Mouse (Mus musculus) T-helper 1 cell (primary cell): ENCODE results near the gene Myo1d.

Experiments
- in situ Hi-C: fragments of 300-600 bp; cut with MboI, MseI; formaldehyde crosslinking; loops from one replicate; pipeline ENCODE4 v1.15.1; 2025; ENCODE audit warnings: high pct_unique_total_duplicates

Myo1d gene

DNA sequence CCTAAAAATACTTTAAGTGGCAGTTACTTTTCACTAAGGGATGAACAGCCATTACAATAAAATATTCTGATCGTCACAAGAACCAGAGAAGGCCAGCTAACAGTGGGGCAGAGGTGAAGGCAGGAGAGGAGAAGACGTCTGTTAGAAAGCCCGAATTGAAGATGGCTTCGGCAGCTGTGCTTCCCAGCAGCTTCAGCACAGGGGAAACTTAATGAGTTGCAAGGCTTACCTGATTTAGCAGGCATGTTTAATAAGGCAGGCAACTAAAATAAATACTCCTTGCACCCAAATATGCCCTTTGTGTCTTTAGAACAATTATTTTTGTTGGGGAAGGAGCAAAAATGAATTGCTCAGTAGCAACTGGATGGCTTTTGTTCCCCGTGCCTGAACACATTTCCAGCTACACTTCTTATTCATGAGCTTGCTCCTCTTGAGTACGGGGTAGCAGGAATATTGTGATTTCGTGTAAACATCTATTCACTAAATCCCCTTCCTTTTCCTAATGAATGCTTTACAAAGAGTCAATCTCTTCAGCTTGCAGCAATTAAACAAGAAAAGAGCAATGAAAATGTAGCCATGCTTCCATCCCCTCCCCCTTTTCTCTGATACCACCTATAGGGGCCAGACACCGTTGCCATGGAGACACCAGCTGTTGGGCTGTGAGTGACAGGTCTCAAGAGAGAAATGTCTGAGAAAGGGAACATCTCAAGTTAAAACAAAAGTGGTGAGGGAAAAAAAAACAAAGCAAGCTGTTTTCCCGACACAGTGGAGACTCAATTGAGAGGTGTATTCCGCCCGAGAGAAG is 157.4 kb downstream of the Myo1d start:
- in situ Hi-C loops, result no loop called here

DNA sequence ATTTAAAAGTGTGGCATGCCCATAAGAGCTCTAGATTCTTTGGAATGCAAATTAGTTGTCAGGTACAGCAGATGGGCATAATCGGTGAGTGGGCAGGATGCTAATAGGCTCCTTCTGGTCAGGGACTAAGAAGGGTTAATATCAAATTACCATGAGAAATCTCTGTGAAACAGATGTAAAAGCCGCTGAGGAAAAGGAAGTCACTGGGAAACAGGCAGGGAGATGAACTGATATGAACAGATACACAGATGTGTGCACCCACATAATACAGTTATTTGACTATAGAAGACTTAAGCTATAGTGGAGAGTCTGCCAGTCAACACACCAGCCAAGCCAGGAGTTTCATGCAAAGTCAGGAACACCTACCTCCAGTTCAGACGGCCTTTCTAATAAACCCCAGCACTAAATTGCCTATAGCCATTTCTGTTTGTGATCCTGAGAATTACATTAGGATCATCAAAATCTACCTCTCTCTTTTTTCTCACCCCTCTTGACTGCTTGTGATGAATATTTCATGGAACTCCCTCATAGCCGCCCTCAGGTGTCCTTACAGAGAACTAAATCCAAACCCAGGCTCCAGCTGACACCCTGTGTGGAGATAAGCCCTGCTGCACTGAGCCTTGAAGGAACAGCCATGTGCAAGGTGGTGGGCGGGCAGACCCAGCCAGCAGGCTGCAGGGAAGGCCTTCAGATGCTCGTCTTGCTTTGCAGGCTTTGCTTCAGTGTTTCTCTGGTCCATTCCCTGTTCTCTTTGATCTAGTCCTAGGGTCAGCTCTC is 164.7 kb downstream of the Myo1d start:
- in situ Hi-C loops, result no loop called here

GRCm38 (mm10) chr11:80614418-80614817 is 165.4 kb downstream of the Myo1d start:
- in situ Hi-C loops, result no loop called here

DNA sequence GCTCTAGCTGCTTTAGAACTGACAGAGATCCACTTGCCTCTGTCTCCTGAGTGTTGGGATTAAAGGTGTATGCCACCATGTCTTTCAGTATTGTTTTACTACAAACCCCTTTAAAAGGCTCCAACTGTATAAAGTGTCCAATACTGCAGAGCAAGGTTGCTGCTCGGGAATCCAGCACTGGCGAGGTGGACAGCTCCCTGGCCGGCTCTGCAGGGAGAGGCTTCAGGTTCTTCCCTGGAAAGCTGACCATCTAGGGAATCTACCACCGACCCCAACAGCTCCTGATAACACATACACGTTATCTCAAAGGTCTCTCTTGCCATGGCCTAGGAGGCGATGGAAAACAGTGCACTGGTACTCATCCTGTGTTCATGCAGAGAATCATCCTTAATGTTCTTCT is 166.3 kb downstream of the Myo1d start:
- in situ Hi-C loops, result no loop called here

DNA sequence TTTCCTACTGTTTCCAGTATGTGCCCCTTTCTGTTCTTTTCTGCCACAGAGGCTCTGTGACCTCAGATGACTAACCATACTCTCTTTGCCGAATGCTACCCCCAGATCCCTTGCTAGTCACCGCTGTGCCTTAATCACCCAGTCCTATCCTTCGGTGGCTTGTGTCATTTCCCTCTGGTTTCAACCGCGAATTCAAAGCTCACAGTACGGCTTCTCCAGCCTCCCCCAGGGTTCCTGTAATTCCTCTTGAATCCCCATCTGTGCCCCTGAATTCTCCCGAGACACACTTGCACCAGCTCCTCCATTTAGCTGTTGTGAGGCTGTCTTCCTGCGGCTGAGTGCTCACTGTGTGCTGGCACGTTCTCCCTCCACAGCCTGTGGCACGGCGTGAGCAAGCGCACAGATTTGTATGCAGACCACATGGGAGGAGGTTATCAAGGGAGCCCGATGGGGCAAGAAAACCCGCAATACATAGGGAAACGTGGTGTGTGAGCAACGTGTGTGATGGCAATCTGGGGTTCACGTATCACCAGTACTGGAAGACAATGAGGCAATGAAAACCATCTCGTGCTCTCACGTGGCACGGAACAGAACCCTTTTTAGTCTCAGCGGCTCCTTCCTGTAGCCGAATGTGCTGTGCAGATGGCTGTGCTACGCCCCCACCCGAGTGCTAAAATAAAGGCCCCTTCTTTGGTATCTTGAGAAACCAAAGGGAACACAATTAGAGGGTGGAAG is 177.0 kb downstream of the Myo1d start:
- in situ Hi-C loops, result no loop called here

GRCm38 (mm10) chr11:80602041-80602458 is 177.8 kb downstream of the Myo1d start:
- in situ Hi-C loops, result no loop called here

DNA sequence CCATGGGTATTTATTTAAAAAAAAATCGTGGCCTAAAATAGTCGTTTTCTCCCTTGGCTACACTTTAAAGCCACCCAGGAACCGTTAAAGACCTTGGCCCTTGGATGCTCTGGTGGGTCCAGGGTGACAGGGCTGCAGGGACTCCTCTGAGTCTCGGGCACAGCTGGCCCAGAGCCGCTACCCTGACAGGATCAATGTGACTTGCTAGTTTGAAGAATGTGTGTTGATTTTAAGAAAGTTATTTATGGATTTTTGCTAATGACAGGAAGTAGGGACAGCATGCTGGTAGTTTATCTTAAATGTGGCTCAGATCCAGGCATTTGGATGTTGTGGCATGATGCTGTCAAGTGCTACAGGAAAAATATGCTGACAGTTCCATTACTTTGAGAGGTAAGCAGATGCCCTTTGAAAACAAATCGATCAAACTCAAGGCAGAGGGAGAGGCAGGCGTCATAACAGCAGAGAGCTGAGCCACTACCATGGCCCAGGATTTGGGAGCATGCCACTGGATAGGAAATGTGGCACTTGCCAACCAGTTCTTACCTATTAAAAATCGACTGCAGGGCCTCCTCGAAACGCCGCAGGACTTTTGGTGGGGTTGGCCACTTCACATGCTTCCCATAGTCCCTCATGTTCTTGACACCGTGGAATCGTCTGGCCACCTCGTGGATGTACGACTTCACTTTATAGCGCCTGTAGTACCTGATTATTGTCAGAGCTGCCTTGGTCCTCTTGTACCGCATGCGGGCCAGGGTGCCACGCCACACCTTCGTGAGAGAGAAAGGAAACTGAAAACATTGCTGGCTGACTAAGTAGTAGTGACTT is 178.6 kb downstream of the Myo1d start:
- in situ Hi-C loops, result no loop called here

DNA sequence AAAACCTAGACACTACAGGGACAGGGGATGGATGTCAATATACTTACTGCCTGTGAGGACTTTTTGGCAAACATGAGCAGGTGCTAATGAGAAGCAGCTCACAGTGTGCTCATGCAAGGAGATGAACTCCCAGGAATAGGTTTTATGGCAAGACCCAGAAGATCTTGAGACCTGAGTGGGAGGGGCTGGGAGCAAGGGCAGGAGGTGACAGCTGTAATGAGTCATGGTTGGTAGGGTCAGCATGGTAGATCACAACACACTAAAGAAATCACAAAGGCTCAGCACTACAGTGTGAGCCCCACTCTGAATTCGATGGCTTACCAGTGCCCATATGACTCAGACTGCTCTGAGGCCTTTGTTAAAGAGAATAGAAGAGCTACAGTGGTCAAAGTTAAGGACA is 184.3 kb downstream of the Myo1d start:
- in situ Hi-C loops, result no loop called here

GRCm38 (mm10) chr11:80589387-80589786 is 190.4 kb downstream of the Myo1d start:
- in situ Hi-C loops, result no loop called here

- in situ Hi-C loops, result no loop called here
Measured at GRCm38 (mm10) chr11:80585761-80586160, 194.1 kb downstream of the Myo1d start.

GRCm38 (mm10) chr11:80585211-80585610 is 194.6 kb downstream of the Myo1d start:
- in situ Hi-C loops, result no loop called here

DNA sequence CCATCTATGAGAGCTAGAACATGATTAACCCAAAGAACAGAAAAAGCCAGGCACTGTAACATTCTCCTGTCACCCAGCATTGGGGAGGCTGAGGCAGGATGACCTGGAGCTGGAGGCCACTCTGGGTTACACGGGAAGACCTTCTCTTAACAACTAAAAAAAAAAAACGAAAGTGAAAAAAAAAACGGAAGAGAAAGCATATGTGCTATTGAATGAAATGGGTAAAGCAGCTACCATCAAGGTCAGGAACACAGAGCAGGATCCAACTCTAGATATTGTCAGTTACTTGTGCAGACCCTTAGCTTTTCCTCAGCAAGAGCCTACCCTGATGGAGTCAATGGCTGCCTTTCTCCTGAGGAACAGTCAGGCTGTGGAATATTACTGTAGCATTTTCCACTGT is 199.3 kb downstream of the Myo1d start:
- in situ Hi-C loops, result no loop called here

- in situ Hi-C loops, result no loop called here
Measured at GRCm38 (mm10) chr11:80577747-80578640, 201.8 kb downstream of the Myo1d start.

DNA sequence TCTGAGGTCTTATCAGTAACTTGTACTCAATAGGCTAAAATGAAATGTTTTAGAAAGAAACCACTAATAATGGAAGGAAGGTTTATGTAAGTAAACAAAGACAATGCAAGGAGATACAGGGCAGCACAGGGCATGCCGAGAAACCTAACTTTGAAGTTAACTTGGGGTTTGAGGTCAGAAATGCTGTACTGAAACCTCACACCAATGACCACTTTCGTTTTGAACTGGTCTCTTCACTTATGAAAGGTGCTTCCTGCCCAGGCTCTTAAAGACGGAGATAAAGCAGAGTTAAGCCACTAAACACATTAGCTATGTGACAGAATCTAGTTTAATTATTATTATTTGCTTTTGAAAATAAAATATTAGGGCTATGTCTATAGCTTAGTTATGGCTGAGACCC is 204.0 kb downstream of the Myo1d start:
- in situ Hi-C loops, result no loop called here

DNA sequence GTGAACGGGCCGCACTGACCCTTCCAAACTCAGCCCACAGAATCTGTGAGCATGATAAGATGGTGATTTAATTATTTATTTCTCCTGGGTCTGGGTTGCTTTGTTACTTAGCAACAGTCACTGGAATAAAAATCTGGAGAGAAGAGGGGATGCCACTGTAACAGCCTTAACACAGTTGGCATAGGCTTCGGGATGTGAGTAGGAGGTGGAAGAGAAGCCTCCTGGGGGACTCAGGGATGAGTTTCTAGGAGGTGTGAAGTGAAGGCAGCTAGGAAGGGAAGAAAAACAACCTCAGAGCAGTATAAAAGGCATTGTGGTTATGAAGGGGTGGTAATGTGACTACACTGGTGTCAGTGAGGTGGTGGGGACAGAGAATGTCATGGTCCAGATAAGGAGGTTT is 213.5 kb downstream of the Myo1d start:
- in situ Hi-C loops, result no loop called here

DNA sequence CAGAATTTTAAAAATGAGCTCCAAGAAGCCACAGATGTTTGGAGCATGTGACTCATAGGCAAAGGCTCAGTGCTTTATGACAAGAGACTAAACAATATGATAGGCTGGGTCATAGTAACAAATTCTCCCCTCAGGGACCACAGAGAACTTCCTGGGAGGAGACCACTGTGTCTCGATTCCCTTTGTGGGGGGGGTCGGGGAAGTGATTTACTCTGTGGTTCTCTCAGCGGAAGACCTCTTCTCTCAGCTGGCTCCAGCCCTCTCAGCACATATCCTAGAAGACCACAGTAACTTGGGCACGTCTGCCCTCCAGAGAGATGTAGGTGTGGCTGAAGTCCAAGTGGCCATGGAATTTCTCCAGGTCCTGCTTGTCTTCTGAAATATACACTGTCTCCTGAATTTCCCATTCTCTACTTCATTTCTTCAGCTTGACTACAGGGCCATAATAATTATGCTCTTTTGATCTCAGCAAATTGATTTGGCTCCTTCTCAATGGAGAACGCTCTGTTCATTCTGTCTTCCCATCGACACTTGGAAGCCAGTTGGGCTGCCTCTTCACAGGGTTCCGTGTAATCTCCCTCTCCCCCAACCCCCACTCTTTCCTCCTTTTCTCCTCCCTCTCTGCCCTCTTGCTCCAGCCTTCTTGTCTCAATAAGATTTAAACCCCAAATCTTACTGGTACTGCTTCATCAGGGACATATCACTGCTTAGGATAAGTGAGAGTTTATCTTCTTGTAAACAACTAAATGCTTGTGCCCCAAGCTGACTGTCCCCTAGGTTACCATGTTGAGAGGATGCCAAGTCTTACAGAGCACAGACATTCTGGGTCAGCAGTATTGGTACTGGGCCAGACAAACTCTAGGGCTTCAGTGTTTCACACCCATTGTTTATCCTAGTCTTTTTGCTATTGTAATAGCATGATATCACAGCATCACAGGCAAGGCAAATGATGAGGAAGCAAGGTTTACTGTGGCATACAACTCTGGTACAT is 214.6 kb downstream of the Myo1d start:
- in situ Hi-C loops, result loop anchor here (5.0 kb wide), 1 partner anchor 103 kb away; no protein-coding TSS in a partner anchor

GRCm38 (mm10) chr11:80562479-80562878 is 217.3 kb downstream of the Myo1d start:
- in situ Hi-C loops, result loop anchor here (5.0 kb wide), 1 partner anchor 100 kb away; no protein-coding TSS in a partner anchor

DNA sequence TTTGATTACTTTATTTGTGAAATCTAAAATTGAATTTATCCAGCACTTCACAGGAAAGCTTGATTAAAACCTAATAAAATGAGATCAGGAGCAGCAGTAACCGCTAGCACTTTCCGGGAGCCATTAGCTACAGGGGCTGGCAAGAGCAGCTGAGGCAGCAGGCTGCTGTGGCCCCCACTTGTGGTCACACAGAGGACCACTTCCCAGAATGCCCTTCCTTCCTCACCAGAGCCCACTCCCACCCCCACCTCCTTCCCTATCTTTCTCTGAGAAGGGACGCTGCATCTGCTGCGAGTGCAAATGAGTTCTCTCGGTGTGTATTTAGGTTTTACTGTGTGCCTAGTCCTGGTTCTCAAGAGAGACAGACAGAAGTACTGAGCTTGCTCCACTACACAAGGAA is 219.1 kb downstream of the Myo1d start:
- in situ Hi-C loops, result loop anchor here (5.0 kb wide), 1 partner anchor 98 kb away; no protein-coding TSS in a partner anchor

DNA sequence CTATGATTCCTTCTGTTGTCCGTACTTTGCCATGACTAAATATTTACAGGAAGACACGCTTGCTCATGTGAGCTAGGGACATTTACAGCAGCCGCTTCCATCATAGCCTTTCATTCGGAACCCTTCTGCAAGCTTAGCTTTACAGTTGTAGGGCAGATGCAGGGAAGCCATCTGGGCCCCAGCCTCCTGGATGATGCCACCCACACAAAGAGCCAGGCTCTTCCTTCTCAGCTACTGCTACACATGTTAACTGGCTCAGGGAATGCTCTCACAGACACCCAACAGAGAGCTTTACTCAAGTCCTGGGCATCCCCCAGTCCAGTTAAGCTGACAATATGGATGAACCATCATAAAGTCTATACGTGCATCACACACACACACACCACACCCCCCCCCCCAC is 224.4 kb downstream of the Myo1d start:
- in situ Hi-C loops, result no loop called here
